Mouse (Mus musculus) forebrain, postnatal 0 days (tissue): ENCODE data around the gene Rpl32. TPM values are rescaled to one million over a fixed set of nuclear protein-coding genes. Genes with fewer than 3 reads are reported as not detected.

Source experiments
- ATAC-seq: fragments of 200-750 bp; cut with Nextera tagmentation; 2 replicates; pipeline ENCODE4 v1.8.0; 2017; ENCODE audit warnings: mild to moderate bottlenecking, moderate library complexity
- DNase-seq: peaks from one replicate; pipeline ENCODE4 v3.0.0-alpha.2; 2015
- H3K27ac ChIP-seq: fragments of 300-500 bp; sonication (generic); 2 replicates; pipeline ENCODE4 v1.5.1; 2014; ENCODE audit warnings: low read depth, mild to moderate bottlenecking, antibody characterized with exemption, low read length, moderate library complexity, mixed read lengths
- H3K27me3 ChIP-seq: fragments of 300-500 bp; sonication (generic); 2 replicates; pipeline ENCODE4 v1.6.1; 2014; ENCODE audit warnings: mild to moderate bottlenecking, low read length, mixed read lengths; ENCODE audit not compliant: insufficient read depth
- H3K36me3 ChIP-seq: fragments of 300-500 bp; sonication (generic); 2 replicates; pipeline ENCODE4 v1.6.1; 2014; ENCODE audit warnings: mild to moderate bottlenecking, moderate library complexity; ENCODE audit not compliant: insufficient read depth
- H3K4me1 ChIP-seq: fragments of 300-500 bp; sonication (generic); 2 replicates; pipeline ENCODE4 v1.6.1; 2014; ENCODE audit warnings: antibody characterized with exemption; ENCODE audit not compliant: insufficient read depth
- H3K4me2 ChIP-seq: fragments of 300-500 bp; sonication (generic); 2 replicates; pipeline ENCODE4 v1.6.1; 2014; ENCODE audit warnings: low read depth, mild to moderate bottlenecking, moderate library complexity
- H3K4me3 ChIP-seq: fragments of 300-500 bp; sonication (generic); 2 replicates; pipeline ENCODE4 v1.5.1; 2014; ENCODE audit warnings: low read depth, low read length, mixed read lengths
- H3K9ac ChIP-seq: fragments of 300-500 bp; sonication (generic); 2 replicates; pipeline ENCODE4 v1.6.1; 2014; ENCODE audit warnings: mild to moderate bottlenecking
- H3K9me3 ChIP-seq: fragments of 300-500 bp; sonication (generic); 2 replicates; pipeline ENCODE4 v1.6.1; 2016; ENCODE audit warnings: low read length
- CTCF ChIP-seq: sonication (generic); IDR thresholded peaks from 2 replicates; pipeline ENCODE4 v1.5.1; 2016; ENCODE audit warnings: antibody characterized with exemption, control low read depth, low read depth
- WGBS: fragments of 180-500 bp; shearing (Covaris S2); extraction: QIAGEN DNeasy Blood & Tissue Kit; methylation state at CpG from one replicate; pipeline ENCODE4 v1.1.7; 2014; 5-methylcytosine and 5-hydroxymethylcytosine counted together
- microRNA-seq, 2 experiments: library from miRNA; unstranded; fragments of <30 nt; microRNA quantifications; one replicate each; pipeline ENCODE4; 2016
- polyA plus RNA-seq: library from polyadenylated mRNA; unstranded; fragments of >200 nt; fragmentation: Nextera tagmentation; extraction: Ambion mirVana; gene quantifications from 2 replicates; pipeline ENCODE4 v1.2.1, GENCODE M21; 2015
- total RNA-seq: library from RNA; depleted of rRNA; stranded (reverse); fragments of >200 nt; gene quantifications from 2 replicates; pipeline ENCODE4 v1.2.3, GENCODE M21; 2014; rRNA removed

The Rpl32 gene
- total and polyA plus RNA-seq, 2 experiments from 2014 or later, result 1,212 to 1,524 TPM

GRCm38 (mm10) chr6:115759461-115759860 lies 49.1 kb downstream of the Rpl32 start:
- Histone ChIP-seq H3K9me3 (no peaks in the 10 kb centered on the region), H3K27me3 (no peaks in the 10 kb centered on the region), H3K4me1 (peaks cover 3% of the 10 kb centered on the region; the same call in 1 of the 2 replicates), H3K4me2 (no peak overlapping the region), H3K4me3 (no peak overlapping the region), H3K36me3 (no peaks in the 10 kb centered on the region), H3K9ac (no peak overlapping the region), H3K27ac (no peak overlapping the region)
- DNase-seq (no peak), ATAC-seq (no peak)
- WGBS, result 74% methylated on average over 5 of the region's 5 CpGs
- TF ChIP-seq CTCF, result no peak

DNA sequence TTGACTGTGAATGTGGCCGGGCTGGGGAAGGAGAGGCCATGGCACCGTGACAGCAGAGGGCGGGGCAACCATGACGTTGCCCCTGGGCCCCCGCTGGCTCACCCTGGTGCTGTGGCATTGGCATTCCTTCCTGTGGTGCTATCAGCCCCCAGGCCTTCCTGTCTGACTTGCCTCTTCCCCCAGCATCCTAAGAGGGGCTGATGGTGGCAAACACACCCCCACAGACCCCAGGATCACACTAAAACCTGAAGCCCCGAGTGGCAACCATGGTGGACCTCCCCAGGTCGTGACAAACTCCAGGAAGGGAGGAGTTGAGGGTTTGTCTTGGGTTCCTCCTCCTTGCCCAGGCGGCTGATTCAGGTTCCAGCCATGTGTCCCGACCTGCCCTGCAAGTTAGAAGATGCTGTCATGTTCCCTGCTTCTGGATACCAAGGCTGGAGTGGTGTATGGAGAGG lies 49.5 kb downstream of the Rpl32 start:
- Histone ChIP-seq H3K9me3 (no peaks in the 10 kb centered on the region), H3K36me3 (no peaks in the 10 kb centered on the region), H3K27ac (no peak overlapping the region), H3K9ac (no peak overlapping the region), H3K4me2 (no peak overlapping the region), H3K4me3 (no peak overlapping the region), H3K27me3 (no peaks in the 10 kb centered on the region), H3K4me1 (peaks cover under 1% of the 10 kb centered on the region; the same call in 1 of the 2 replicates)
- no peak for ATAC-seq
- DNase-seq, result no peak
- TF ChIP-seq CTCF, result no peak
- 70% methylated on average over 9 of the region's 9 CpGs for WGBS

DNA sequence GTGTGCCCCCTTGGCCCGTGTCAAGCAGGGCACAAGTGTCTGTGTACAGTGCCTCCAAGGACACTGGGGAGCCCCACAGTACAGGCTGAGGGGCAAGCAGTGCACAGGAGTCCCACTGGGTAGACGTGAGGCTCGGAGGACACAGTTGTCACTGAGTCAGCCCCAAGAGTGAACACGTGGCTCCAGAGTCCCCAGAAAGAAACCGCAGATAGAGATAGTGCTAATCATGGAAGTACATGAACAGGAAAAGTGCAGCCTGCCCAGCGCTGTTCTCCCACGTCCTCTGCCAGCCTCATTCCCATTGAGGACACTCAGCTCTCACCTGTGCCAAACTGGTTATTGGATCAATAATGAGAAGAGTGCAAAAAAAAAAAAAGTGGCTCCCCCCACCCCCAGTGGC lies 53.0 kb downstream of the Rpl32 start:
- no peak overlapping the region for H3K4me3 ChIP-seq
- no peak for ATAC-seq
- 78% methylated on average over 7 of the region's 7 CpGs for WGBS
- no peak overlapping the region for H3K4me2 ChIP-seq
- no peaks in the 10 kb centered on the region for H3K36me3 ChIP-seq
- H3K9ac ChIP-seq, result no peak overlapping the region
- no peak for TF ChIP-seq CTCF
- no peaks in the 10 kb centered on the region for H3K9me3 ChIP-seq
- H3K27ac ChIP-seq, result no peak overlapping the region
- H3K27me3 ChIP-seq, result no peaks in the 10 kb centered on the region
- DNase-seq, result no peak
- H3K4me1 ChIP-seq, result no peaks in the 10 kb centered on the region

Small RNAs within 50 kb of the gene (microRNA-seq; reads per million reads assigned to microRNA genes)
- 0 to 0.49 reads per million in 2 experiments for gene Mir7660

Other genes starting within 250 kb of the Rpl32 start
- 0.38 TPM in 1 of 2 replicates, not detected in the other for gene Mkrn2os, start 216.2 kb downstream of the Rpl32 start, total RNA-seq
- gene Mkrn2os, start 216.2 kb downstream of the Rpl32 start, polyA plus RNA-seq, result 0.34 and 0.35 TPM in 2 replicates
- 25.4 and 28.2 TPM in 2 replicates for gene Mkrn2, start 206.8 kb downstream of the Rpl32 start, total RNA-seq
- 43.7 and 46.0 TPM in 2 replicates for gene Mkrn2, start 206.8 kb downstream of the Rpl32 start, polyA plus RNA-seq
- gene Raf1, start 132.1 kb downstream of the Rpl32 start, total RNA-seq, result 225 and 226 TPM in 2 replicates
- gene Raf1, start 132.1 kb downstream of the Rpl32 start, polyA plus RNA-seq, result 94.9 and 105 TPM in 2 replicates
- 0.38 and 1.4 TPM in 2 replicates for gene Tmem40, start 46.3 kb downstream of the Rpl32 start, total RNA-seq
- gene Tmem40, start 46.3 kb downstream of the Rpl32 start, polyA plus RNA-seq, result 0.73 and 1.1 TPM in 2 replicates
- 5.2 and 6.6 TPM in 2 replicates for gene Cand2, start 34.2 kb downstream of the Rpl32 start, total RNA-seq
- 2.9 and 4.2 TPM in 2 replicates for gene Cand2, start 34.2 kb downstream of the Rpl32 start, polyA plus RNA-seq
- 2.4 and 4.4 TPM in 2 replicates for gene Efcab12, start 29.7 kb upstream of the Rpl32 start, total RNA-seq
- gene Efcab12, start 29.7 kb upstream of the Rpl32 start, polyA plus RNA-seq, result 1.4 and 1.7 TPM in 2 replicates
- gene Mbd4, start 44.6 kb upstream of the Rpl32 start, total RNA-seq, result 6.6 and 6.7 TPM in 2 replicates
- 4.3 and 6.8 TPM in 2 replicates for gene Mbd4, start 44.6 kb upstream of the Rpl32 start, polyA plus RNA-seq
- gene Ift122, start 44.7 kb upstream of the Rpl32 start, total RNA-seq, result 27.1 and 32.6 TPM in 2 replicates
- 17.6 and 25.6 TPM in 2 replicates for gene Ift122, start 44.7 kb upstream of the Rpl32 start, polyA plus RNA-seq
- gene Rho, start 123.0 kb upstream of the Rpl32 start, total RNA-seq, result 0.23 and 0.57 TPM in 2 replicates
- 0.08 TPM in 1 of 2 replicates, not detected in the other for gene Rho, start 123.0 kb upstream of the Rpl32 start, polyA plus RNA-seq
- gene H1foo, start 136.2 kb upstream of the Rpl32 start, total RNA-seq, result not detected in 2 replicates
- not detected in 2 replicates for gene H1foo, start 136.2 kb upstream of the Rpl32 start, polyA plus RNA-seq
- gene Plxnd1, start 186.3 kb upstream of the Rpl32 start, total RNA-seq, result 44.1 and 63.3 TPM in 2 replicates
- gene Plxnd1, start 186.3 kb upstream of the Rpl32 start, polyA plus RNA-seq, result 16.9 and 17.6 TPM in 2 replicates